Mouse (Mus musculus) lung, adult 18-20 months (tissue): ENCODE data around the gene BB287469.
"Not testable (repeated sequence)": the region's sequence is repeated elsewhere in the genome, so short reads cannot be mapped to it uniquely, and the experiment has no call there.

Source experiments
- DNase-seq, 2 experiments: peaks; one replicate each; pipeline ENCODE4 v3.0.0; 2022; ENCODE audit warnings: mixed read lengths in 2 of 2

Gene BB287469

DNA sequence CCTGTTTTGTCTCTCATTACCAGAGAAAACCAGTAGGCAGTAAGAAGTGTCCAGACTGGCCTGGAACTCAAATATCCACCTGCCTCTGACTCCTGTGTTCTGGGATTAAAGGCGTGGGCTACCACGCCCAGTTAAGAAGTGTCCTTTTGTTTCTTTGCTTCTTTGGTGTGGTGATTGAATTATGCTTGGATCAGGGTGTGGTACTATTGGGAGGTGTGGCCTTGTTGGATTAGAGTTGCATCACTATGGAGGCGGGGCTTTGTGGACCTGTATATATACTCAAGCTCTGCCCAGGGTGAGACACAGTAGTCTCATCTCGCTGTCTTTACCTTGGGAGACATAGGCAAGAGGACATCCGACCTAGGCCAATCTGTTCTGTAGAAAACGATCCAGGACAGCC, at the start of gene BB287469:
TSS of gene BB287469 (plus strand) at position 301 of the 400 bp plus-strand sequence.
- DNase-seq: not testable (repeated sequence)

DNA sequence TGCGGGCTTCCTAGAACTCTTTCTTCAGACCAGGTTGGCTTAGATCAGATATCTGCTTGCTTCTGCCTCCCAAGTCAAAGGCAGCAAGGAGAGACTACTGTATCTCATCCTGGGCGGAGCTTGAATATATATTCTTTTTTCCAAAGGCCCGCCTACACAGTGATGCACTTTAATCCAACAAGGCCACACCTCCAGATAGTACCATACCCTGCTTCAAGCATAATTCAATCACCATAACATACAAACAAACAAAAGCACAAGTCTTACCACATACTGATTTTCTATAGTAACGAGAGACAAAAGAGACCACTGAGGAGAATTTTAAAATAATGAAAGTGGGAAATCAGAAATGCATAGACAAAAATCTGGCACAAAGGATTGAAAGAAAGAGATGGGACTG, 40.7 kb upstream of the BB287469 start, which contains the start of gene Gm21319:
TSS of gene Gm21319 (minus strand) at position 101 of the 400 bp plus-strand sequence.
- not testable (repeated sequence) for DNase-seq

DNA sequence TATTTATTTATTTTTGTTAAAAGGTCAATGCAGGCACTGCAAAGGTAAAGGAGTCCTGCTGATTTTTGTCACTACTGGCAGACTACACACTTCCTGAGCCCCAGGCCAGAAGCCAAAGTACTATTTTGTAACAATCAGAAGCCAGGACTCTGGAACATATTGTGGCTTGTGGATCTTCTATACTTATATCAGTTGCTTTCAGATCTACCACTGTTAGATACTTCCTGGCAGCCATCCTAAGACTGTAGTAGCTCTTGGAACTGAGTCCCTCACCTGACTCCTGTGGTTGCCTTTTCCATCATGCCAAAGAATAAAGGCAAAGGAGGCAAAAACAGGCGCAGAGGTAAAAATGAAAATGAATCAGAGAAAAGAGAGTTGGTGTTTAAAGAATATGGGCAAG, 21.2 kb upstream of the BB287469 start, which contains the start of gene Gm21936:
TSS of gene Gm21936 (plus strand) at position 301 of the 400 bp plus-strand sequence.
- DNase-seq: not testable (repeated sequence)

DNA sequence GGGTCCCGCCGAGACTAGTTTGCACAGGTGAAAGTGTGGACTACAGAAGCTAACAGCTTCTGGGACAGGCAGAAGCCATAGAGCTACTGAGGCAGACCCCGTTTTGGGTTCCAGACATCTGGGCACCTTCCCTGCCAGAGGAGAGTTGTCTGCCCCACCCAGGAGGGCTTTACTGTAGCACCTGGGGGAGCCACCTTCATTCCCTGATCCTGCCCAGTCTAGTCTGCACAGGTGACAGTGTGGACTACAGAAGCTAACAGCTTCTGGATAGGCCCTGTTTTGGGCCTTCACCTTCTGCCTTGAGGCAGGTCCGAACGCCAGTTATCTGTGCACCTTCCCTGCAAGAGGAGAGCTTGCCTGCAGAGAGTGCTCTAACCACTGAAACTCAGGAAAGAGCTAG, 18.4 kb upstream of the BB287469 start:
- DNase-seq: not testable (repeated sequence)

DNA sequence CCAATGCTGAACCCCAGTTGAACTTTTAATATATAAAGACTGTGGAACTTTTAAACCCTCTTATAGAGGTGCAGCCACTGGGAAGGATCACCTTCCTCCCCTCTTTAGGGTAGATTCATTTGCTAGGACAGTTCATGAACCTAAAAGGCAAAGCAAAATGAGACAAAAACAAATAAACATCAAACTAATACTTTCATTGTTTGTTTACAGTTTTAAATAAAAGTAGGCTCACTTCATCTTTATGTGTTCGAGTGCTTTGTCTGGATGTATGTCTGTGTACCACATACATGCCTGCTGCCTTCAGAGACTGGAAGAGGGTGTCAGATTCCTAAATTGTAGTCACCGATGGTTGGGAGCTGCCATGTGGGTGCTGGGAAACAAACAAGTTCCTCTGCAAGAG, 25.9 kb downstream of the BB287469 start, which contains the start of gene Gm2001:
TSS of gene Gm2001 (minus strand) at position 101 of the 400 bp plus-strand sequence.
- not testable (repeated sequence) for DNase-seq

DNA sequence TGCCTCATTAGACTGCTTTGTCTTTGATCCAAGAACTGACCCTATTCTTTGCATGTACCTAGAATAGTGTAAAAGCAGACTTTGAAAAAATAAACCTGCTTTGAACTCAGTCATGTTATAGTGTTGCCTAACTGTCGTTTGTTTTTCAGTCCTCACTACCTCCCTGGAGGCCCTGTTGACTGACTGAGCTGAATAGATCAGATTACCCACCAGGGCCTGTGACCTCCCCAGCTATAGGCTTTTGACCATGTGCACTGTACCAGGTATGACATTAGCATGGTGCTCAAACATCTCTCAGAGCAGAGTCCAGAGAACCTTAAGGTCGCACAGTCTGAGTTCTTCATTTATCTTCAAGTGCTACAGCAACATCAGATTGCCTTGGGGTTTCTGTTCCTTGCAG, 34.3 kb downstream of the BB287469 start:
- DNase-seq: not testable (repeated sequence)

DNA sequence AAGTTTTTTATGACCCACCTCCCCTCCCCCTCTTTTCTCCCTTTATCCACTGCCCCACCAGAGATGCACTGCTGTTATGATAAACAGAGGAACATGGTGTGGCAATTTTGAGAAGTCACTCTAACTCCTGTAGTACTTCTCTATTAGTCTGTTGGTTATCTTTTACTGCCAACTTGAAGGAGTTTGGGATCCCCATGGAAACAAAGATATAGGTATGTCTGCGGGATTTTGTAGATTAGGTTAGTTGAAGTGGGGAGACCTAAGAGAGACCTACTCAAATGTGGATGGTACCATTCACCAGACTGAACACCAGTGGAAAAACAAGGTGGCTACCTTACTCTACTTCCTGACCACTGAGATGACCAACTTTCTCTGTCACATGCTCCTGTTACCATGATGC, 39.7 kb downstream of the BB287469 start:
- DNase-seq: not testable (repeated sequence)

DNA sequence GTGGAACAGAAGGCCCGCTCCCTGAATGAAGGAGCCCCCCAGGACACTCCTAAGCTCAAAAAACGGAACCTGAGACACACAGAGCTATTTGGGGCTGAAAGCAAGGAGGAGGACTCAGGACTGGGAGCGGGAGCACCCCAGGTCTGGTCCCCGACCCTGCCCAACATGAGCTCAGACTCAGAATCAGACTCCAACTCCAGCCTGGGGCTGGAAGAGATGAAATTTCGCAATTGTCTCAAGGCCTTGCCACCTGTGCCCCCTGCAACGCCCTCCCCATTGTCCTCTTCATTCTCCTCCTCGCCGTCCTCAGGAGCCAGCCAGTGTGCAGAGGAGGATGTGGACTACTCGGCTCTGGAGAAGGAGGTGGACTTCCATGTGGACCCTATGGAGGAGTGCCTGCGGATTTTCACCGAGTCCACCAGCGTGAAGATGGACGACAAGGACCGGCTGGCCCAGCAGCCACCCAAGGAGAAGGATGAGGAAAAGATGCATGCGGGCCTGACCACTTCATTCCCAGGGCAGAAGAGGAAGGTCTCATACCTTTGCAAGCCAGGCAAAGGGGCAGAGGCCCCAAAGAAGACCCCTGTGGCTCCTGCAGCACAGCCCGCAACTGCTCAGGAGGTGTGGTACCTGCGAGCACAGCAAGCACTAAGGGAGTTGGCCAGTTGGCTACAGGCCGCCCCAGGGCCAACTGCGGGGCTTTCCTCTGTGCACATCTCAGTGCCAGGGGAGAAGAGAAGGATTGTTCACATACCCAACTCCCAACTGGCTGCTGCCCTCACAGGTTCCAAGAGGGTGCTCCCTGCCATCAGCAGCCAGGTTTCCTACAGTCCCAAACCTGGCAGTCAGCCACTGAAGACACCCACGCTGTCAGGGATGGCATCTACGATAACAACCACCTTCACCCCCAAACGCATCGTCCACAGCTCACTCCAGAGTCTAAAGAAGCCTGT, 45.6 kb downstream of the BB287469 start:
- not testable (repeated sequence) for DNase-seq

DNA sequence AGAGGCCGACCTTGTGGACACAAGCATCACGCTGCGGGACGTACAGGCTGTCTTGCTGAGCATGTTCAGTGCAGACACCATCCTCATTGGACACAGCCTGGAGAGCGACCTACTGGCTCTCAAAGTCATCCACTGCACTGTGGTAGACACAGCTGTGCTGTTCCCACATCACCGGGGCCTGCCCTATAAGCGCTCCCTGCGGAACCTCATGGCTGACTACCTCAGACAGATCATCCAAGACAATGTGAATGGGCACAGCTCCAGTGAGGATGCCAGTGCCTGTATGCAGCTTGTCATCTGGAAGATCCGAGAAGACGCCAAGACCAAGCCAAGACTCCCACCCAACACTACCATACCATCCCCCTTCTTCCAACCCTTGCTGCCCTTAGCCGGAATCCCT, 47.3 kb downstream of the BB287469 start:
- DNase-seq: not testable (repeated sequence)

DNA sequence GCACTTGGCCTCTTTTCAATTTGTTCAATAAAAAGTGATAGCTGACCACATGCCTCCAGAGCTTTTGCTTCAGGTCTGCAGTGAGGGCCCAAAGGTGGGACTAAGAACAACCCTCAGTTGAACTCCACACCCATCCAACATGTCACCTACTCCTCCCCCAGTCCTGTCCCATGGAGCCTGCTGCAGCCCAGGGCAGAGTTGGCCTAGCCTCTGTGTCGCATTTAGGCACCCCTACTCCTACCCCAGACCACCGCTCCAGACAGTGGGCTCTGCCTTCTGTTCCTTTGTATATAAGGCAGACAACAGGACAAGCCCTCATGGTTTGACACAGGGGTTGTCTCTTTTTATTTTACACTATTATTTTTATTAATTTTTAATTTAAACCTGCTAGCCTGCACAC, 47.7 kb downstream of the BB287469 start:
- DNase-seq: not testable (repeated sequence)
